Mouse (Mus musculus): ENCODE measurements around the gene Arhgef1.

- TF ChIP-seq POLR2A (IDR thresholded peaks at IDR 0.05; ENCODE audit: low read depth, low read length): no peak
- TF ChIP-seq CTCF (IDR thresholded peaks at IDR 0.05; ENCODE audit: extremely low read depth, insufficient read depth, insufficient read length, insufficient replicate concordance): no peak
Measured at GRCm38 (mm10) chr7:24906551-24906950, 3.8 kb downstream of the Arhgef1 start.
